Mouse (Mus musculus): ENCODE measurements at regions not wholly inside any gene's neighbourhood (a gene's known extent, or its start where the extent isn't known, plus 50 kb on each side); places are given as distances from the start of the nearest gene placed in this dataset.

- DNase-seq (ENCODE audit: extremely low spot score, low read depth, low spot score) = no peak
Measured at GRCm38 (mm10) chr14:68022925-68023324, 1271.2 kb downstream of the Synb start.

- no peak for DNase-seq (ENCODE audit: extremely low spot score, low read depth, low spot score)
Measured at GRCm38 (mm10) chr14:68021240-68021639, 1272.9 kb downstream of the Synb start.

- DNase-seq (ENCODE audit: extremely low spot score, low read depth, low spot score) = no peak
Measured at GRCm38 (mm10) chr14:68020769-68021168, 1273.3 kb downstream of the Synb start.

- no peak for DNase-seq (ENCODE audit: extremely low spot score, low read depth, low spot score)
Measured at GRCm38 (mm10) chr14:68018686-68019085, 1275.4 kb downstream of the Synb start.

GRCm38 (mm10) chr14:67996790-67997417 lies 1297.2 kb downstream of the Synb start:
- DNase-seq (ENCODE audit: extremely low spot score, low read depth, low spot score) = no peak

GRCm38 (mm10) chr14:67993611-67994051 lies 1300.5 kb downstream of the Synb start:
- DNase-seq (ENCODE audit: extremely low spot score, low read depth, low spot score) = no peak

GRCm38 (mm10) chr14:67993142-67993541 lies 1301.0 kb downstream of the Synb start:
- peak; percentile 68 for DNase-seq (ENCODE audit: extremely low spot score, low read depth, low spot score)

GRCm38 (mm10) chr14:67992088-67992487 lies 1302.0 kb downstream of the Synb start:
- no peak for DNase-seq (ENCODE audit: extremely low spot score, low read depth, low spot score)

- DNase-seq (ENCODE audit: extremely low spot score, low read depth, low spot score) = no peak
Measured at GRCm38 (mm10) chr14:67990271-67990670, 1303.8 kb downstream of the Synb start.
